Mouse (Mus musculus): Measurements from ENCODE around the gene Sco2. TPM values are rescaled to one million over a fixed set of nuclear protein-coding genes. Genes with fewer than 3 reads are reported as not detected.

Gene Sco2
- polyA plus RNA-seq, 1 experiment = 60.3 TPM

DNA sequence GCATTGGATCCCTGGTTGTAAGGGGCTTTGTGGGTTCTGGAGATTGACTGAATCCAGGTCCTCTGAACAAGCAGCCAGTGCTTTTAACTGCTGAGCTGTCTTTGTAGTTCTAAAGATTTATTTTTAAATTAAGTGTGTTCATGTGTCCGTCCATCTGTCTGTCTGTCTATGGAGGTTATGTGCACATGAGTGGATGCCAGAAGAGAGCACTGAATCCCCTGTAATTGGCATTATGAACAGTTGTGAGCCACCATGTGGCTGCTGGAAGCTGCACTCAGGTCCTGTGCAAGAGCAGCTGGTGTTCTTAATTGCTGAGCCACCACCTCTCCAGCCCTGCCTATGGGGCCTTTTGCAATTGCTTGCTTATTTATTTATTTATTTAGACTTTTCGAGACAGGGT, 24.5 kb upstream of the Sco2 start:
- no peaks in the 10 kb centered on the region for H3K4me1 ChIP-seq (ENCODE audit: control insufficient read depth, insufficient read depth, low read length)
- no peaks in the 10 kb centered on the region for H3K27me3 ChIP-seq (ENCODE audit: control insufficient read depth, insufficient read depth, low read length)
- H3K27ac ChIP-seq (ENCODE audit: insufficient read depth, low read length) = no peak overlapping the region
- no peak for DNase-seq
- WGBS = 34% methylated on average over 2 of the region's 2 CpGs
- no peak overlapping the region for H3K4me3 ChIP-seq (replicated peaks; ENCODE audit: insufficient read depth, low read depth, low read length)
- TF ChIP-seq CTCF (IDR thresholded peaks at IDR 0.05; ENCODE audit: borderline replicate concordance, insufficient read depth, low read depth, low read length) (no peak), POLR2A (IDR thresholded peaks at IDR 0.05; ENCODE audit: borderline replicate concordance, insufficient read depth, low read length) (no peak)

DNA sequence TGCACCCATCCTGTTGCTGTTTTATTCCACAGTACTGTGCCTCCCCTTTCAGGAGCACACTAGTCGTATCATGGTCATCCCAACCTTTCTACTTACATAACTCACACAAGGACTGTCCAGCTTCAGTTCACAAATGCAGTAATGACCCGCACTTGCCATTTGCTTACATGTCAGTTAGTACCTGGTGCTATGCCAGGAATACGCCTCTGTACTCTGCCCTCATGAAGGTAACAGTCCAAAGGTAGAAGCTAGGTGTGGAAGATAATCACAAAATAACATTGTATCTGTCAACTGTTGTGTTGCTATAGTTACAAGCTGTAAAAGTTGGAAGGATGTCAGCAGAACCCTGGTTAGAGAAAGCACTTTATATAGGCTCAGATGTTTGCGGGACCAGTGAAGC, 23.2 kb upstream of the Sco2 start:
- DNase-seq = no peak
- Histone ChIP-seq H3K27me3 (ENCODE audit: control insufficient read depth, insufficient read depth, low read length) (no peaks in the 10 kb centered on the region), H3K27ac (ENCODE audit: insufficient read depth, low read length) (no peak overlapping the region), H3K4me1 (ENCODE audit: control insufficient read depth, insufficient read depth, low read length) (no peaks in the 10 kb centered on the region), H3K4me3 (replicated peaks; ENCODE audit: insufficient read depth, low read depth, low read length) (no peak overlapping the region)
- TF ChIP-seq POLR2A (IDR thresholded peaks at IDR 0.05; ENCODE audit: borderline replicate concordance, insufficient read depth, low read length) (no peak), CTCF (IDR thresholded peaks at IDR 0.05; ENCODE audit: borderline replicate concordance, insufficient read depth, low read depth, low read length) (no peak)
- WGBS = 89% methylated on average over 4 of the region's 4 CpGs

DNA sequence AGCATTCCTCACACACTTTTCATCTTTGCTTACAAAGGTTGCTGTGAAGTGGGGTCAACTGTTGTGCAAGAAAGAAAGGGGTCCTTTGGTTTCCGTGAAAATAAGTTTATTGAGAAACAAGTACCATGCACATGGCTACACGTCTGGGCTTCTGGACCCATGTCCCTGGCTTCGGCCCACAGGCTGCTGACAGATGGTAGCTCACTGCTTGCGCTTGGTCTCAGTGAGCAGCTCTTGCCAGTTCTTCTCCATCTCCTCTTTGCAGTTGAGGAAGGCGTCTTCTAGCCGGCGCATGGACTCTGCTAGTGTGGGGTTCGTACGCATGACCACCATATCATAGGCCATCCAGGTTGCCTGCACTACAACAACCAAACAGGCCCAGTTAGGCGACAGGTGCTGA, 16.4 kb upstream of the Sco2 start:
- 30% methylated on average over 10 of the region's 10 CpGs for WGBS
- Histone ChIP-seq H3K4me1 (ENCODE audit: control insufficient read depth, insufficient read depth, low read length) (peaks cover 9% of the 10 kb centered on the region), H3K27ac (ENCODE audit: insufficient read depth, low read length) (no peak overlapping the region), H3K27me3 (ENCODE audit: control insufficient read depth, insufficient read depth, low read length) (no peaks in the 10 kb centered on the region), H3K4me3 (replicated peaks; ENCODE audit: insufficient read depth, low read depth, low read length) (no peak overlapping the region)
- peak; percentile 57 to 71 for DNase-seq
- TF ChIP-seq POLR2A (IDR thresholded peaks at IDR 0.05; ENCODE audit: borderline replicate concordance, insufficient read depth, low read length) (no peak), CTCF (IDR thresholded peaks at IDR 0.05; ENCODE audit: borderline replicate concordance, insufficient read depth, low read depth, low read length) (no peak)

DNA sequence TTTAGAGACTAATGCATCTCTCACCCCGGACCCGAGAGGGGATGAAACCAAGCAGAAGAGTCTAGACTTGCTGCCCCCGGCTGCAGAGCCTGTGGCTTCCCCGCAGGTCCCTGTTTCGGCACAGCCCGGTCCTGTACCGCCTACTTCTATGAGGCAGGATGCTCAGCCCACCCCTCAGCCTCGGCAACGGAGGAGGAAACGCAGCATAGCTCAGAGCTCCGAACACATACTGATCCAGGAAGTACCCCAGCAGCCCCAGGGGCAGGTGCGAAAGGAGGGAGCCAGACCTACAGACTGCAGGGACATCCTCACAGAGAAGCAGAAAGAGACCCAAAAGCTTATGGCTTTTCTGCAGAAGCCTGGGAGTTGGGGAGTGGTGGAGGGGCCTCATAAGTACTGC, 13.5 kb upstream of the Sco2 start:
- 65% methylated on average over 12 of the region's 12 CpGs for WGBS
- TF ChIP-seq POLR2A (IDR thresholded peaks at IDR 0.05; ENCODE audit: borderline replicate concordance, insufficient read depth, low read length) = no peak
- TF ChIP-seq CTCF (IDR thresholded peaks at IDR 0.05; ENCODE audit: borderline replicate concordance, insufficient read depth, low read depth, low read length) = no peak
- H3K4me3 ChIP-seq (replicated peaks; ENCODE audit: insufficient read depth, low read depth, low read length) = no peak overlapping the region
- no peaks in the 10 kb centered on the region for H3K27me3 ChIP-seq (ENCODE audit: control insufficient read depth, insufficient read depth, low read length)
- H3K27ac ChIP-seq (ENCODE audit: insufficient read depth, low read length) = no peak overlapping the region
- DNase-seq = no peak
- peaks cover 9% of the 10 kb centered on the region for H3K4me1 ChIP-seq (ENCODE audit: control insufficient read depth, insufficient read depth, low read length)

DNA sequence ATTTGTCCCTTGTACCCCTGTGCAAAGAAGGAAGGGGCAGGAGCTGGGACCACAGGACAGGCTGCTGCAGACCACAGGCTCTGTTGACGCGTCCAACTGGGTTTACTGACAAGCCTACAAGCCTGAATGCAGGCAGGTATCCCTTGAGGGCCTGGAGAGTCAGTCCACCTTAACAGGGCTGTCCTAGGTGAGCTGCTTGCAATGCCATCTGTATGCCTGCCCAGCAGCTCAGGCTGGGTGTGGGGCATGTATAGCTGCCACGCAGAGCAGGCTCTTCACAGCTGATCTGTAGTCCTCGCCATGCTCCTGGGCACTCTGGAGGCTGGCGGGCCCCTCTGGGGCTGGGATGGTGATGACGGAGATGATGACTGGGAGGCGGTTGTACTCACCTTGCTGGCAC, 11.0 kb upstream of the Sco2 start, which contains the start of gene Klhdc7b:
TSS of gene Klhdc7b (plus strand) at position 301 of the 400 bp plus-strand sequence.
- no peak for TF ChIP-seq POLR2A (IDR thresholded peaks at IDR 0.05; ENCODE audit: borderline replicate concordance, insufficient read depth, low read length)
- TF ChIP-seq CTCF (IDR thresholded peaks at IDR 0.05; ENCODE audit: borderline replicate concordance, insufficient read depth, low read depth, low read length) = no peak
- Histone ChIP-seq H3K4me3 (replicated peaks; ENCODE audit: insufficient read depth, low read depth, low read length) (no peak within 1 kb of the TSS), H3K27me3 (ENCODE audit: control insufficient read depth, insufficient read depth, low read length) (no peaks in the 10 kb centered on the region), H3K27ac (ENCODE audit: insufficient read depth, low read length) (no peak within 1 kb of the TSS), H3K4me1 (ENCODE audit: control insufficient read depth, insufficient read depth, low read length) (peaks cover under 1% of the 10 kb centered on the region; the same call in 1 of the 2 replicates)
- DNase-seq = no peak
- 85% methylated on average over 7 of the region's 7 CpGs for WGBS

DNA sequence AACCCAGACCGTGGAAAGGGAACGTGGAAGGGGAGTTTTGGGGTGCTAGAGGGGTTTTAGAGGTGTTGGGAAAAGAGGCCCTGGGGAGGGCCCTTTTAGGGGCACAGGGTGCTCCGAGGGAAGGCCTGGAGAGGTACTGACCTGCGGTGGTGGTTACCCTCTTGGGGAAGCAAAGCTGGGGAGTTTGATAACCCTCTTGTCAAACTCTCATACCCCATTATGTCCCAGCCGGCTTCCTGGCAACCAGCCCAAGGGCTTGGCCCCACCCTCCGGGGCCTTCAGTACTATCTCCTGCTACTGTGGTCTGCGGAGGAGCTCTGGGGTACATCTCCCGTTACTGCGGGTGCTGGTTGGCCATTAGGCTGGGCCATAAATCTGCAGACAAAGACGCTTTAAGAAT, 5.8 kb upstream of the Sco2 start:
- WGBS = 31% methylated on average over 10 of the region's 10 CpGs
- TF ChIP-seq CTCF (IDR thresholded peaks at IDR 0.05; ENCODE audit: borderline replicate concordance, insufficient read depth, low read depth, low read length) (no peak), POLR2A (IDR thresholded peaks at IDR 0.05; ENCODE audit: borderline replicate concordance, insufficient read depth, low read length) (no peak)
- Histone ChIP-seq H3K4me1 (ENCODE audit: control insufficient read depth, insufficient read depth, low read length) (peaks cover 20% of the 10 kb centered on the region), H3K27ac (ENCODE audit: insufficient read depth, low read length) (peak overlapping the region; percentile 98), H3K4me3 (replicated peaks; ENCODE audit: insufficient read depth, low read depth, low read length) (peak overlapping the region; percentile 64), H3K27me3 (ENCODE audit: control insufficient read depth, insufficient read depth, low read length) (no peaks in the 10 kb centered on the region)
- DNase-seq = peak; percentile 67 to 70

DNA sequence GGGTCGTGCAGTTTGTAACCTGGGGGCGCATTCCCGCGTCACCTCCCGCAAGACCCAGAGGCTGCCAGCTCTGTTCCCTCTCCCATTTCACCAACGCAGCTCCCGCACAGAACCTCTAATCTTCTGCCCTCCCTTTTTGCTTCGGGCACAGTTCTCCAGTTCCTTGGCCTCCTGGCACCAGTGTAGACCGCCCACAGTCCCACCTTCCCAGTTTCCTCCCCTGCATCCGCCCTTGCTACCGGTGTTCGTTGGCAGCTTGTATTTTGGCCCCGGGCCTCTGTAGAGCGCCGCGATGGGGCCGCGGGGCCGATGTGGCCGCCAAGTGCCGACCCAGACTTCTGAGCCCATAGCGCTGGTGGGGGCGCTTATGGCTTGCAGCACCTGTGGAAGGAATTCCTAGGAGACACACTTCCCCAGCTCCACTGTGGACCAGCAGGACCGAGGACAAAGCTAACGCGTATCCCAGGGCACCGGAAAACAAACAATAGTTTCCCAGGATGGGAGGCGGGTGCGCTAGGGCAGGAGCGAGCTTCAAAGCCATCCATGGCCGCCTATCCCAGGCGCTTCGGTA, 5.3 kb upstream of the Sco2 start, which contains the start of gene Odf3b:
TSS of gene Odf3b (minus strand) at position 452 of the 571 bp plus-strand sequence.
- Histone ChIP-seq H3K27ac (ENCODE audit: insufficient read depth, low read length) (peak within 1 kb of the TSS; percentile 98), H3K4me3 (replicated peaks; ENCODE audit: insufficient read depth, low read depth, low read length) (peak within 1 kb of the TSS; percentile 64), H3K27me3 (ENCODE audit: control insufficient read depth, insufficient read depth, low read length) (no peaks in the 10 kb centered on the region), H3K4me1 (ENCODE audit: control insufficient read depth, insufficient read depth, low read length) (peaks cover 24% of the 10 kb centered on the region)
- DNase-seq = peak; percentile 91
- WGBS = under 1% methylated on average over 33 of the region's 33 CpGs
- TF ChIP-seq CTCF (IDR thresholded peaks at IDR 0.05; ENCODE audit: borderline replicate concordance, insufficient read depth, low read depth, low read length) = no peak
- peak; percentile 77; the same call in 1 of the 2 replicates for TF ChIP-seq POLR2A (IDR thresholded peaks at IDR 0.05; ENCODE audit: borderline replicate concordance, insufficient read depth, low read length)

Measured in cerebellum, adult 2 months (tissue).